Mouse (Mus musculus): Measurements from ENCODE around the gene Dmd. TPM values are rescaled to one million over a fixed set of nuclear protein-coding genes. Genes with fewer than 3 reads are reported as not detected.

Gene Dmd
- polyA plus RNA-seq, 1 experiment: 36.8 TPM

DNA sequence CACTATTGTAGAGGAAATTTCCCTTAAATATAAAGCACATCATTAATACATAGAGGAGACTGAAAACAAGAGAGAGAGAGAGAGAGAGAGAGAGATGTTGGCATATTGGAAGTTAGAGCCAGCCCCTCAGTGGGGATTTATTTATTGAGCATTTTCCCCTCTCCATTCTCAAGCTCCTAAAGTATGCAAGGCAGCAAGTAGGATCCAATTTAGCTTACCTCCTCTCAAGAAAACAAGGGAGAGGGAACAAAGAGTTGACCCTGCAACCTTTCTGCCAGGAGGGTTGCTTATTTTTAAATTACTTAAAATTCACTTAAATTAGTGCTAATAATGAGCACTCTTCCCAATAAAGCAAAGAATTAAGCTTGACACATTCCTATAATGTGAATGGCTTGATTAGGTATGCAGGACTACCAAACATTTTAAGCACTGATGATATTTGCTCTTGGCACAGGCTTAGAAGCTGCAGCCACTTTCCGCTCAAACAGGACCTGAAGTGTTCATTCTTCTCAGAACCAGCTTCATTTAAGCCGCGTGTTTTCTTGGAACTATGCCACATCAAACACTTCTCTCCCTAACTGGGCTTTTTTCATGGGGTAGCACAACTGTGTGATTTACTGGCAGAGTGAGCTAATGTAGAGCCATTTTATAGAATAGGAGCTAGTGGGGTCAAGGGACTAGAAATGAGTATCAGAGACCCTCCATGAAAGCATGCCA is 1566.1 kb downstream of the Dmd start:
- no peak overlapping the region for H3K27ac ChIP-seq (ENCODE audit: insufficient read depth, low read length)
- no peaks in the 10 kb centered on the region for H3K4me1 ChIP-seq (ENCODE audit: control insufficient read depth, insufficient read depth, low read length)
- TF ChIP-seq CTCF (IDR thresholded peaks at IDR 0.05; ENCODE audit: extremely low read depth, insufficient read depth, low read length) (no peak), POLR2A (IDR thresholded peaks at IDR 0.05; ENCODE audit: extremely low read depth, insufficient read depth, low read length) (no peak)
- no peak overlapping the region for H3K4me3 ChIP-seq (ENCODE audit: insufficient read depth, low read length)

GRCm38 (mm10) chrX:84551995-84552394 is 1603.3 kb downstream of the Dmd start:
- Histone ChIP-seq H3K27ac (ENCODE audit: insufficient read depth, low read length) (no peak overlapping the region), H3K4me1 (ENCODE audit: control insufficient read depth, insufficient read depth, low read length) (no peaks in the 10 kb centered on the region), H3K4me3 (ENCODE audit: insufficient read depth, low read length) (no peak overlapping the region)
- no peak for TF ChIP-seq POLR2A (IDR thresholded peaks at IDR 0.05; ENCODE audit: extremely low read depth, insufficient read depth, low read length)
- no peak for TF ChIP-seq CTCF (IDR thresholded peaks at IDR 0.05; ENCODE audit: extremely low read depth, insufficient read depth, low read length)

DNA sequence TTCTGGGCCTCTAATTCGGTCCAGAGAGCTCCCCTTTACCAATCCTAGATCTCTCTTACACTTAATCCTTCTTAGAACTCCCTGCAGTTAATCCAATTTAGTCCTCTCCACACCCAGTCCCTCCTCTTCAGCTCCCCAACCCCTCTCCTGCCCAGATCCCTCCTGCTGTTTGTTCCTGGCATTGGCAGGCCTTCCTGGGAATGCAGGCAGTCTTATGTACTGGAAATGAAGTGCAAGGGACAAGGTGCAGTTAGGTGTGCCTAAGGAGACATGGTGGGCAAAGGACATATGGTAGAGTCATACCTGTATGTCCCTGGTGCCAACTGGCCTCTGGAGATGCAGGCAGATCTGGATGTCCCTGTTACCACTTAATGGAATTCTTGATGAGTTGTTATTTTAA is 1604.8 kb downstream of the Dmd start:
- Histone ChIP-seq H3K4me1 (ENCODE audit: control insufficient read depth, insufficient read depth, low read length) (no peaks in the 10 kb centered on the region), H3K4me3 (ENCODE audit: insufficient read depth, low read length) (no peak overlapping the region), H3K27ac (ENCODE audit: insufficient read depth, low read length) (no peak overlapping the region)
- TF ChIP-seq CTCF (IDR thresholded peaks at IDR 0.05; ENCODE audit: extremely low read depth, insufficient read depth, low read length) (no peak), POLR2A (IDR thresholded peaks at IDR 0.05; ENCODE audit: extremely low read depth, insufficient read depth, low read length) (no peak)

DNA sequence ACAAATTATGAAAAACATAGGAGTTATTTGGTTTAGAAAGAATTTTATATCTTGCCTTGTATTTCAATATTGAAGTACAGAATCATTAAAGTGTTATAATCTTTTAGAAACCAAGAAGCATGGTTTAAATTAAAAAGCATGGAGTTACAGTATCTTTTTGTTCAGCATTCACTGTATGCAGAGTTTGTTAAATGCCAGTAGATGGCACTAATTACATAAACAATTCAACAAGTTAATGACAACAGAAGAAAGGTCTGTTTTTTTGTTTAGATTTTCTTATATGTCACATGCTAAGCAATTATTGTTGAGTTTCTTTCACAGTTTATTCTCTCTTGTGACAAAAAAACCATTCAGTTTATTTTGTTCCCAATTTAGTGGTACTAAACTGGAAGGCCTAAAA is 1649.8 kb downstream of the Dmd start:
- Histone ChIP-seq H3K4me1 (ENCODE audit: control insufficient read depth, insufficient read depth, low read length) (no peaks in the 10 kb centered on the region), H3K4me3 (ENCODE audit: insufficient read depth, low read length) (no peak overlapping the region), H3K27ac (ENCODE audit: insufficient read depth, low read length) (no peak overlapping the region)
- TF ChIP-seq CTCF (IDR thresholded peaks at IDR 0.05; ENCODE audit: extremely low read depth, insufficient read depth, low read length): no peak
- TF ChIP-seq POLR2A (IDR thresholded peaks at IDR 0.05; ENCODE audit: extremely low read depth, insufficient read depth, low read length): no peak

DNA sequence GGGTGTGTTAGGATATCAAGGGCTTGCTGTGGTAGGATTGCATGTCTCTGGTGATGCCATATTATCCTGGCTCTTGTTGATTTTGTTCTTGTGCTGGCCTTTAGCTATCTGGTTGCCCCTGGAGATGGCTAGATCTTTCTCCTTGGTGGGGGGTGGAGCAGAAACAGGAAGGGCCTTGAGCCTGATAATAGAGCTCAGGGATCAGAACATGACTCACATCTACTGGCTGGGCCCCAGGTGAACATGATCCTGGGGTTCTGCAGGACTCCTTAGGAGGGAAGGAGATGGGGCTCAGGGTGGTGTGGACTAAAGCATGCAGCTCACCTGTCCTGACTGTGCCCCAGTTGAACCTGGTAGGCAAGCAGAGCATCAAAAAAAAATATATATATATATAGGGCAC is 1691.8 kb downstream of the Dmd start:
- Histone ChIP-seq H3K4me3 (ENCODE audit: insufficient read depth, low read length) (no peak overlapping the region), H3K4me1 (ENCODE audit: control insufficient read depth, insufficient read depth, low read length) (no peaks in the 10 kb centered on the region), H3K27ac (ENCODE audit: insufficient read depth, low read length) (no peak overlapping the region)
- no peak for TF ChIP-seq POLR2A (IDR thresholded peaks at IDR 0.05; ENCODE audit: extremely low read depth, insufficient read depth, low read length)
- TF ChIP-seq CTCF (IDR thresholded peaks at IDR 0.05; ENCODE audit: extremely low read depth, insufficient read depth, low read length): no peak

DNA sequence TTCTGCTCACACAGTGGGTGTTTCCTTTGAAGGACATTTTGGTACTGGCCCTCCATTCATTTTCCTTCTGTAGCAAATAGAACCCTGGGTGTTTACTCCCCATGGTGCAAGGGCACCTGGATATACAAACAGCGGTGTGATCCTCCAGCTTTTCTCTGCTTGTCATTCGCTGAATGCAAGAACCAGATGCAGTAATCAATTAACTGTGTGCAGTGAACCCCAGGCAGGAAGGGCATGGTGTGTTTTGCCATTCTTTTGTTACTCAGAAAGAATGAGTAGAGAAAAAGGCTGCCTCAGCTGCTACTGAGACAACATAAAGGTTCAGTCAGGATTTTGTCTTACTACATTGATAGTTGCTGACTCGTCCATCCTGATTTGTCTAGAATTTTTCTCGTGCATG is 1799.0 kb downstream of the Dmd start:
- TF ChIP-seq POLR2A (IDR thresholded peaks at IDR 0.05; ENCODE audit: extremely low read depth, insufficient read depth, low read length): no peak
- TF ChIP-seq CTCF (IDR thresholded peaks at IDR 0.05; ENCODE audit: extremely low read depth, insufficient read depth, low read length): no peak
- Histone ChIP-seq H3K4me3 (ENCODE audit: insufficient read depth, low read length) (no peak overlapping the region), H3K4me1 (ENCODE audit: control insufficient read depth, insufficient read depth, low read length) (no peaks in the 10 kb centered on the region), H3K27ac (ENCODE audit: insufficient read depth, low read length) (no peak overlapping the region)

DNA sequence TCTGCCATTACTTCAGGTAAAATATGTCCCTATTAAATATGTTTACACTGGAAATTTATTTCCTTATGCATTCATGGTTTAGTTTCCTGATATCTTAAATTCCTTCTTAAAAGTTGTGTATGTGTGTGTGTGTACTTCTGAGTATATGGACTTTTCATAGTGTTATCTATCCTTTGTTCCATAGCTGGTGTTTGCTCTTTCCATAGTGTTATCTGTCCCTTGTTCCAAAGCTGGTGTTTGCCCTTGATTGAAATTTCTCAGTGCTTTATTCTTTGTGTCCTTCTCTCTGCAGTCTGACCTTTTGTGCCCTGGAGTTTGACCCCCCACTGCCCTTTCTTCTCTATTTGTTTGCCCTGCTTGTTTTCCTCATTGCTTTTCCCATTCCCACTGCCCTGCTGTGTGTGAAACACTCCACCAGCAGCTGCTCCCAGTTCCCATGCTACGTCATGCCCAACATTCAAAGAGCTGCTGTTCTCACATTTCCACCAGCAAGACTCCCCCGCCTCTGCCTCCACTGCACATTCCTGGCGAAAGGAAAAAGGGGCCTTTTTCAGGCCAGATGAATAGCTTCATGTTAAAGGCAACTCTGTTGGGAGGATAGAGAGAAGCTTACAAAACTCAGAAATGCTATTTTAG is 1911.5 kb downstream of the Dmd start:
- no peaks in the 10 kb centered on the region; the same call in 1 of the 2 replicates for H3K4me1 ChIP-seq (ENCODE audit: control insufficient read depth, insufficient read depth, low read length)
- H3K27ac ChIP-seq (ENCODE audit: insufficient read depth, low read length): no peak overlapping the region
- no peak for TF ChIP-seq POLR2A (IDR thresholded peaks at IDR 0.05; ENCODE audit: extremely low read depth, insufficient read depth, low read length)
- H3K4me3 ChIP-seq (ENCODE audit: insufficient read depth, low read length): no peak overlapping the region

- Histone ChIP-seq H3K4me1 (ENCODE audit: control insufficient read depth, insufficient read depth, low read length) (no peaks in the 10 kb centered on the region), H3K27ac (ENCODE audit: insufficient read depth, low read length) (no peak overlapping the region), H3K4me3 (ENCODE audit: insufficient read depth, low read length) (no peak overlapping the region)
- TF ChIP-seq CTCF (IDR thresholded peaks at IDR 0.05; ENCODE audit: extremely low read depth, insufficient read depth, low read length) (no peak), POLR2A (IDR thresholded peaks at IDR 0.05; ENCODE audit: extremely low read depth, insufficient read depth, low read length) (no peak)
These were observed 1924.4 kb downstream of the Dmd start for GRCm38 (mm10) chrX:84873090-84873489.

DNA sequence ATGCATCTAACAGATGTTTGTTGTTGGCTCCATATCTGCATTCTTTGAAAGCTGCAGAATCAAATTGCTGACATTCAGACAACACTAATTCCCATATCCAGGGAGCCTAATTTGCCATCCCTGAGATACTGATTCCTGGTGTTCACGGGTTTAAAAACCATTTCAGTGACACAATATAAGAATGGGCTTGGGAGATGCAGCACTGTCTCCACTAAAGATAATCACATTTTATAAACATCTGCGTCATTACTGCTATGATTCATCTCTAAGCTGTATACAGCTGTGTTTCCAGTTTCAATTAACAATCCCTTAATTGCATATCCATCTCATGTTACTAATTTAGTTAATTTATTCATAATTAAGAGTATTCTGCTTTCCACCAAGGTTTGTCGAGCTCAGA is 1929.5 kb downstream of the Dmd start:
- TF ChIP-seq POLR2A (IDR thresholded peaks at IDR 0.05; ENCODE audit: extremely low read depth, insufficient read depth, low read length) (no peak), CTCF (IDR thresholded peaks at IDR 0.05; ENCODE audit: extremely low read depth, insufficient read depth, low read length) (no peak)
- no peak overlapping the region for H3K4me3 ChIP-seq (ENCODE audit: insufficient read depth, low read length)
- H3K27ac ChIP-seq (ENCODE audit: insufficient read depth, low read length): no peak overlapping the region
- H3K4me1 ChIP-seq (ENCODE audit: control insufficient read depth, insufficient read depth, low read length): no peaks in the 10 kb centered on the region

Measured in cortical plate, adult 2 months (tissue).